8 mouse cellular contexts compared by ENCODE assay signal in the genomic region with DNA sequence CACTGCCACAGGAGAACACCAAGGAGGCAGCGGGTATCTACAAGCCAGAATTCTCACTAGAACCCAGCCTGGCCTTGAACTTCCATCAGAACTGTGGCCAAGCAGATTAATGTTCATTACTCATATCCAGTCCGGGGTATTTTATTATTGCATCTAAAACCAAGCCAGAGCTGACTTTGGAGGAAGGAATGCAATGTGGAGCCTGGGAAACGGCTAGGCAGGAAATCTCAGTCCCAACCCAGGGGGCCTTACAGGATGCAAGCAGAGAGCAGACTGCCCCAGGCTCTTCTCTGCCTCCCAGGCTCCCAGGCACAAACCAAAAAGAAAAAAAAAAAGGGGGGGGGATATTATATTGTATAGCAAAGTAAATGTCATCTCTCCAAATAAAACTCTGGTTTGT. TPM values are rescaled to one million over a fixed set of nuclear protein-coding genes. Genes with fewer than 3 reads are reported as not detected.
A peak's percentile ranks its signal among the peaks of the same experiment; 100 is the strongest.
DNase-seq lines count a peak whose midpoint lies in the region; ATAC-seq and TF ChIP-seq lines count a peak whose summit lies in the region.

No protein-coding gene starts in this region.

- TF ChIP-seq EP300 in liver, postnatal 0 days (IDR thresholded peaks at IDR 0.05; ENCODE audit: low read depth): no peak

- no peaks in the 10 kb centered on the region for H3K27me3 ChIP-seq in forebrain, postnatal 0 days (ENCODE audit: insufficient read depth, low read length)
- no peaks in the 10 kb centered on the region for H3K27me3 ChIP-seq in liver, postnatal 0 days (ENCODE audit: insufficient read depth, low read length)
- no peaks in the 10 kb centered on the region for H3K27me3 ChIP-seq in stomach, embryonic 15.5 days (replicated peaks)

- H3K4me3 ChIP-seq in forebrain, postnatal 0 days (ENCODE audit: low read depth, low read length): peak overlapping the region; percentile 90
- H3K4me3 ChIP-seq in liver, postnatal 0 days (ENCODE audit: low read depth, low read length): peak overlapping the region; percentile 78; the same call in 1 of the 2 replicates
- H3K4me3 ChIP-seq in stomach, embryonic 15.5 days (replicated peaks): peak overlapping the region; percentile 78

- no peak overlapping the region for H3K27ac ChIP-seq in forebrain, postnatal 0 days (ENCODE audit: low read depth, low read length)
- H3K27ac ChIP-seq in liver, postnatal 0 days (ENCODE audit: low read depth): 0 out of 2 replicates have a peak overlapping the region, but pooled peaks have one; percentile 39
- 0 out of 2 replicates have a peak overlapping the region, but pooled peaks have one; percentile 0 for H3K27ac ChIP-seq in stomach, embryonic 15.5 days

- H3K4me2 ChIP-seq in forebrain, postnatal 0 days (ENCODE audit: low read depth): peak overlapping the region; percentile 46
- H3K4me2 ChIP-seq in liver, postnatal 0 days (ENCODE audit: low read depth, low read length): peak overlapping the region; percentile 83
- H3K4me2 ChIP-seq in stomach, embryonic 15.5 days: peak overlapping the region; percentile 59

- no peaks in the 10 kb centered on the region for H3K9me3 ChIP-seq in forebrain, postnatal 0 days (ENCODE audit: low read length)
- H3K9me3 ChIP-seq in liver, postnatal 0 days (ENCODE audit: low read length): no peaks in the 10 kb centered on the region
- no peaks in the 10 kb centered on the region for H3K9me3 ChIP-seq in stomach, embryonic 15.5 days

- DNase-seq in A20 (ENCODE audit: low read depth, low spot score) (peak; percentile 41), adipocyte (ENCODE audit: low spot score) (peak; percentile 45)
- DNase-seq in forebrain, postnatal 0 days: peak; percentile 2
- peak; percentile 58 for DNase-seq in induced T-regulatory cell, adult 2 months (ENCODE audit: low read depth)
- DNase-seq in liver, postnatal 0 days: no peak
- no peak for DNase-seq in right cerebral cortex, postnatal 25 days
- no peak for DNase-seq in cerebellum, adult 11 months

- 17% methylated on average over 3 of the region's 3 CpGs for WGBS in forebrain, postnatal 0 days
- WGBS in liver, postnatal 0 days (ENCODE audit: insufficient replicate concordance): 30% methylated on average over 3 of the region's 3 CpGs
- 26% methylated on average over 3 of the region's 3 CpGs for WGBS in stomach, embryonic 15.5 days

- peaks cover 23% of the 10 kb centered on the region; the same call in 1 of the 2 replicates for H3K4me1 ChIP-seq in forebrain, postnatal 0 days (ENCODE audit: insufficient read depth)
- H3K4me1 ChIP-seq in liver, postnatal 0 days (ENCODE audit: insufficient read depth): peaks cover 38% of the 10 kb centered on the region
- peaks cover 9% of the 10 kb centered on the region; the same call in 1 of the 2 replicates for H3K4me1 ChIP-seq in stomach, embryonic 15.5 days

- no peak for ATAC-seq in forebrain, postnatal 0 days
- ATAC-seq in liver, postnatal 0 days: no peak
- ATAC-seq in stomach, embryonic 15.5 days (ENCODE audit: insufficient read depth, low FRiP score, low read depth): no peak

- TF ChIP-seq CTCF in forebrain, postnatal 0 days (IDR thresholded peaks at IDR 0.05; ENCODE audit: low read depth): no peak
- TF ChIP-seq CTCF in liver, postnatal 0 days (IDR thresholded peaks at IDR 0.05; ENCODE audit: low read depth): no peak

- H3K36me3 ChIP-seq in forebrain, postnatal 0 days (ENCODE audit: insufficient read depth): no peaks in the 10 kb centered on the region
- 0 out of 2 replicates have a peak, but pooled peaks cover under 1% of the 10 kb centered on the region for H3K36me3 ChIP-seq in liver, postnatal 0 days (replicated peaks; ENCODE audit: insufficient read depth, low read length)
- no peaks in the 10 kb centered on the region for H3K36me3 ChIP-seq in stomach, embryonic 15.5 days

- H3K9ac ChIP-seq in forebrain, postnatal 0 days: peak overlapping the region; percentile 29; the same call in 1 of the 2 replicates
- H3K9ac ChIP-seq in liver, postnatal 0 days (replicated peaks): 0 out of 2 replicates have a peak overlapping the region, but pooled peaks have one; percentile 0
- H3K9ac ChIP-seq in stomach, embryonic 15.5 days: no peak overlapping the region

RNA-seq across cellular contexts. Expression of gene 4921524J17Rik, which starts 1.8 kb away (rescaled TPM):
- total RNA-seq in forebrain, postnatal 0 days (2014; rRNA removed): 40.1 and 48.2 TPM in 2 replicates
- polyA plus RNA-seq in forebrain, postnatal 0 days (2015; fragmentation: Nextera tagmentation; extraction: Ambion mirVana): 75.7 and 90.3 TPM in 2 replicates
- polyA plus RNA-seq in liver, postnatal 0 days (2015; fragmentation: Nextera tagmentation; extraction: Ambion mirVana): 16.5 and 17.7 TPM in 2 replicates
- polyA plus RNA-seq in stomach, embryonic 15.5 days (2015; fragmentation: Nextera tagmentation; extraction: Ambion mirVana): 37.7 and 38.3 TPM in 2 replicates

RNA-seq across cellular contexts. Expression of gene Mylk3, which starts 44.7 kb away (rescaled TPM):
- 0.15 and 0.67 TPM in 2 replicates for total RNA-seq in forebrain, postnatal 0 days (2014; rRNA removed)
- 0.21 and 0.29 TPM in 2 replicates for polyA plus RNA-seq in forebrain, postnatal 0 days (2015; fragmentation: Nextera tagmentation; extraction: Ambion mirVana)
- polyA plus RNA-seq in liver, postnatal 0 days (2015; fragmentation: Nextera tagmentation; extraction: Ambion mirVana): 21.2 and 24.2 TPM in 2 replicates
- 5.6 and 7.2 TPM in 2 replicates for polyA plus RNA-seq in stomach, embryonic 15.5 days (2015; fragmentation: Nextera tagmentation; extraction: Ambion mirVana)

Comparison
In these comparisons a context has a peak if more than half of its experiments do, and no peak if none do; other contexts are left out.
1. DNase-seq: peak in A20 (single experiment), adipocyte (single experiment), forebrain, postnatal 0 days (single experiment) and induced T-regulatory cell, adult 2 months (single experiment); none in liver, postnatal 0 days (single experiment), right cerebral cortex, postnatal 25 days (single experiment) and cerebellum, adult 11 months (single experiment).
2. Peak in every context shown above with its lines, with median percentiles within 50 percentile points of each other: H3K4me2 ChIP-seq and H3K4me3 ChIP-seq.